Mouse (Mus musculus): ENCODE measurements around the gene Mfsd4a. TPM values are rescaled to one million over a fixed set of nuclear protein-coding genes. Genes with fewer than 3 reads are reported as not detected.

Gene Mfsd4a
- not detected for total RNA-seq (2023)

DNA sequence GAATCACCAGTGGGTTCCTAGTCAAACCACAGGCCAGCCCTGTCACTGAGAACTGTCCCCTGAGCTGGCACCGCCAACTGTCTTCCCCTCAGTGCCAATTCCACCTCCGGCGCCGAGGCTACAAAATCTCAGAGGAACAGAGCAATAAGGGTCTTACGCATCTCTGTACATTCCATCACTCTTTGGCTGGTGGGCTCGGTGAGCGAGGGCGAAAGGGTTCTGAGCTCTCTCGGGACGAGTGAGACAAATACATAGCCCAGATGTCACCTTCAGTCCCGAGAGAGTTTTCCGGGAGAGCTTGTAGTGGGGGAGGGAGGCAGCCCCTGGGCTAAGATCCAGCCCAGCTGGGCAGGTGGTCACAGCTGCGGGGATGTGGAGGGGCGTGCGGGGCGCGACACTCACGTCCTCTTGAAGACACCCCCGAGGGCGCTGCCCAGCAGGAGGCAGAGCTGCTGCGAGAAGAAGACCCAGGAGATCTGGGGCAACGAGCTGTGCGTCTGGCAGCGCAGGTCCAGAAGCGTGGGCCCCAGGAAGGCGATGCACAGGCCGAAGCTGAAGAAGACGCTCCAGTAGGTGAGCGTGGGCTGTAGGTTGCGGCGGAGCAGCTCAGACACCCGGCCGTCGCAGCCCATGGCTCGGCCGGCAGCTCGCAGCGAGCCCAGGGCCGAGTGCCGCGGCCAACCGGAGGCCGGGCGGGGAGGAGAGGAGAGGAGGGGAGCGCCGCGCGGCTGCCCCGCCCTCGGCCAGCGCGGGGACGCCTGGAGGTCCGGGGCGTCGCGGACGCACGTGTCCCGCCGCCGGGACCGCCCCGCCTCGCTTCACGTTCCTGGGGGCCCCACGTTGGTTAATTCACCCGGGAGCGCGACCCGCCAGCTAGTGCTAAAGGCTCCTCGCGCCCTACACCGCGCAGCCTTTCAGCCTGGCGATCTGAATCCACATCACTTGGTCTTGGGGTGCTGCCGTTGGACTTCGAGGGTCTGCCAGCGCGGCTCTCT, at the start of gene Mfsd4a:
Gene Mfsd4a (minus strand): TSS at position 802 of the 995 bp plus-strand sequence.

GRCm38 (mm10) chr1:132007282-132007815, 60.5 kb downstream of the Mfsd4a start, which contains the start of gene Elk4:
Gene Elk4, plus strand, starts transcription at chr1:132007607.

Other genes starting within 250 kb of the Mfsd4a start
- 10 to 100 TPM; 22.8 to 23.7 TPM for gene Slc41a1, start 240.6 kb downstream of the Mfsd4a start, total RNA-seq (2023)
- gene Rab29, start 200.8 kb downstream of the Mfsd4a start, total RNA-seq (2023): 10 to 100 TPM; 49.4 to 49.7 TPM
- 10 to 100 TPM; 37.7 to 38.3 TPM for gene Nucks1, start 157.5 kb downstream of the Mfsd4a start, total RNA-seq (2023)
- gene Slc45a3, start 105.1 kb downstream of the Mfsd4a start, total RNA-seq (2023): 10 to 100 TPM; 50.0 to 65.3 TPM
- gene Elk4, start 60.5 kb downstream of the Mfsd4a start, total RNA-seq (2023): 100 to 1,000 TPM; 116 to 132 TPM
- 1 to 10 TPM; 1.4 to 3.2 TPM for gene Cdk18, start 71.6 kb upstream of the Mfsd4a start, total RNA-seq (2023)
- not detected for gene Lemd1, start 123.4 kb upstream of the Mfsd4a start, total RNA-seq (2023)
- gene AC124108.1, start 123.4 kb upstream of the Mfsd4a start, total RNA-seq (2023): not detected
- not detected for gene Gm10188, start 161.7 kb upstream of the Mfsd4a start, total RNA-seq (2023)
- gene Klhdc8a, start 230.6 kb upstream of the Mfsd4a start, total RNA-seq (2023): not detected
- 100 to 1,000 TPM; 153 to 166 TPM for gene Nuak2, start 248.1 kb upstream of the Mfsd4a start, total RNA-seq (2023)

All from monocyte, adult 59 days (primary cell).